Mouse (Mus musculus): ENCODE measurements around the gene Grhpr.
"Not testable (repeated sequence)": the region's sequence is repeated elsewhere in the genome, so short reads cannot be mapped to it uniquely, and the experiment has no call there.

Grhpr gene

DNA sequence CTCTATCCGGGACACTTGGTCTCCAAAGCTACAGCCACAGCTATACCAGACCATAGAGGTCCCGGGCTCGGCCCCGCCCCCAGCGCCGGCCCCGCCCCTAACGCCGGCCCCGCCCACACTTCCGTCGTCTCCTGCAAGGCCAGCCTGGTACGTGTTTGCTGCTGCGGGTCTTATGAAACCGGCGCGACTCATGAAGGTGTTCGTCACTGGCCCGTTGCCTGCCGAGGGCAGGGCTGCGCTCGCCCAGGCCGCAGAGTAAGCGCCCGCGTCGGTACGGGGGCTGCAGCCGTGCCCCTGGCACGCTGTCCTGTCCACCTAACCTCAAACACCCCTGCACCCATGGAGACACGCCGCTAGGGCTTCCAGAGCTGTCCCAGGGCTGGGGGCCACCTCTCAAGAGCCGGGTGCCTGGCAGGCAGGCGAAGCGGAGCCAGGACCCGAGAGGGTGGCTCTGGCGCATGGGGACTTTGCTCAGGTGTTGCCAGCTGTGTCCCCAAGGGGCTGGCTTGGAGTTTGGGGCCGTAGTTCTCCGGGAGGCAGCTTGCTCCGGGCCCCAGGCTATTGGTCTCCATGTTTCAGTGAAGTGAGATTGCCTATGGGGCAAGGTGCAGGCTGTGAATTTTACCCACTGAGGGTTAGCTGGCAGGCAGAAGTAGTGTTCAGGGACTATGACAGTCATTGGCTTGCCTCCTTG is at the start of gene Grhpr:
TSS of gene Grhpr (plus strand) at position 116 of the 694 bp plus-strand sequence.
- DNase-seq (ENCODE audit: low spot score), result peak; percentile 76

- no peak for DNase-seq (ENCODE audit: low spot score)
Measured at GRCm38 (mm10) chr4:44931732-44932131, 49.5 kb upstream of the Grhpr start.

DNA sequence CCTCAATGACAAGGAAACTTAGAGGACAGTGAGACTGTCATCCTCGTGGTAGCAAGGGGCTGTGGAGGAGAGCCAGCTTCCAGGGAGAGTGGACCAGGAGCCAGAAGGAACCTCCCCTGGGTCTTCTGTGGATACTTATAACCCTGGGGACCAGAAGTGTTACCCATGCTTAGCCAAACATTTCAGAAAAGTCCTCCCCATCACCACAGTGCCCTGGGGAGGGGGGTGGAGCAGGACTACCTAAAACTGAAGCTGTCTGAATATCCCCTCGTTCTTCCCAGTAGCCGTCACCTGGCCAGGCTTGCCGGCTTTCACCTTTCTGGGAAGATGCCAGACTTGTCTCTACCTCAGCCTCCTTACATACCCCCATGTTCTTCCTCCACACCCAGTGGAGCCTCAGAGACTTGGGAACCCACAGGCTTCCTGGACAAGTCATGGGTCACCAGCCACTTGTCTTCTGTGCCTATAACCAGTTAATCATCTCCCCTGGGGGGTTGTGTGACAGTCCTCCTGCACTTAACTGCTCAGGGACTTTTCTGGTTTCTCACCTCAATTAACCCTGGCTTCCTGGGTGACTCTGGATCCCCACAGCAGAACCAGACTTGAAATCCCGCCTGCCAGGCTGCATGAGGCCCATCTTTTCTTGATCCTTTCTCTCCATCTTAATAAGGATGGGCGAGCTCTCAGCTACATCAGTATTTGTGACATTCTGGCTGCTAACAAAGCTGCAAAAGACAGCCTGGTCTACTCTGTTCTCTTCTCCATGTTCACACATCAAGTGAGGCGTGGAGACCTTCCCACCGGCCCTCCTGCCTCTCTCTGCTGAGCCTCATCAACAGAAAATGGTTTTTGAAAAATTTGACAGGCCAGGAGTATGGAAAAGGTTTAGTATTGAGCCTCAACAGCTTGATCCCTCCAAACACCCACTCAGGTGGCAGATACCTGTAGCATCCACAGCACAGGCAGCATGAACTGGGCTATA is 42.5 kb upstream of the Grhpr start:
- no peak for DNase-seq (ENCODE audit: low spot score)

DNA sequence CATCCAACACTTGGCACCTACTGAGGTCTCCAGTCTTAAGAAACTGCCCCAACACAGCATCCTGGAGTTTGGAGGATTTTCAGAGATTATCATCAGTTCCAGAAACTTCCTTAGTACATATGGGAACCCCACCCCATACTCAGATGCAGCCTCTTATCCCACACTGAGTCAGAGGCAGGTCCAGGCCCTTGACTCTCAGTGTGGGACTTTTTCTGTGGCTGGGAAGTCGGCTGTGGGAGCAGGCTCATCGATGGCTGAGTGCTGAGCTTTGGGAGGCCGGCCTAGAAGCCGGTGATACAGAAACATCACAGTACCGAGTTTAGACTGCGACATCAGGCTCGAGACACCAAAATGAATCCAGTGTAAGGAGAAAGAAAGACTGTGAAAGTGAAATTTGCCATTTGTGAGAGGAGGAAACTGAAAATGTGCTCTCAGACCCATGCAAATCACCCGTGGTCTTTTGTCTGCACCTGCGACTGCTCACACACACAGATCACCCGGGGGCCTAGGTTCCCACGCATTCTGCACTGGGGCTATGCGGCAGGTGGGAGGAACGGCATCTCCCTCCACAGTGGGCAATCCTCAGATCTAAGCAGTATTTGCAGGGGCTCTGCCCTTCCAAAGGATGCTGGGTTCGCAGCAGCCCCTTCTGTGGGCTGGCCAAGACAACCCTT is 41.5 kb upstream of the Grhpr start:
- no peak for DNase-seq (ENCODE audit: low spot score)

- no peak for DNase-seq (ENCODE audit: low spot score)
Measured at GRCm38 (mm10) chr4:44940286-44940685, 40.9 kb upstream of the Grhpr start.

- no peak for DNase-seq (ENCODE audit: low spot score)
Measured at GRCm38 (mm10) chr4:44942237-44942636, 39.0 kb upstream of the Grhpr start.

DNA sequence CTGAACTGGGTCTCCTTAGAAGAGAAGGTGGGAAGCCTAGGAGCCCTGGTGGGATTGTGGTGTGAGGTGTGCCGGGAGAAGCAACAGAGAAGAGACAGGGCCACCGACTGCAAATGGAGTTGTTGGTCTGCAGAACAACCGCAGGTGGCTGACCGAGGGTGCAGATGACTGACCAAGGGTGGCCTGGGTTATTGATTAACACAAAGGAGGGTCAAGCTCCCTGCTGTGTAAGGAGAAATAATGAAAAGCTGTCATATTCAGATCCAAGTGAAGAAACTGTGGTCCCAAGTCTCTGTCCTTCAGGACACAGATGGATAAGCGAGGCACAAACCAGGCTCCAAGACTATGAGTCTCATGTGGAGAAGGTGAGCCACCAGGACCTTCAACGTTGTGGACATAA is 37.7 kb upstream of the Grhpr start:
- DNase-seq (ENCODE audit: low spot score), result no peak

DNA sequence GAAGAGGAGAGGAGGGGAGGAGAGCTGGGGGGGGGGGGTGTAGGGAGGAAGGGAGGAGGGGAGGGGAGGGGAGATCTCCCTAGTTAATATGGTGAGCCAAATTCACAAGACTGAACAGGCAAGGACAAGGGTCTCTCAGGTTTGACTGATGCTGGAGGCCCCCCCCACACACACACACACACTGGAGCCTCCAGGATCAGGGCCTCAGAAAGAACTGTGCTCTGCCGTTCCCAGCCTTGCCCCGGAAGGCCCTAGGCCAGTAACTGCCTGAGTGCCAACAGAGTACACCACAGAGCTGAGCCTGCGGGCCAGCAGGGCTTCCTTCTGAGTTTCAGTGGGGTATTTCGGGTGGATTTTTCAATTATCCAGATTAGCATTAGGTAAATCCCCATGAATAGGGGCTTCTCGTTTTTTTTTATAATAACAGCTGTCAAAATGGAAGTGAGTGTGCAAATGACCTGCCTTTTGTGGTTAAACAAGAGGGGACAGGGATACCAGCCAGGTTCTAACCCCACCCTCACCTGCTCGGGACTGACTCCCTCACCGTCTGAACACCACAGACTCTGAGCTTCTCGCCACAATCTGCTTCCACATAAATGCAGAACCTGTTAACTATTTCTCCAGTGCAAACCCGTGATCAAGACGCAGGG is 36.6 kb upstream of the Grhpr start:
- no peak for DNase-seq (ENCODE audit: low spot score)

DNA sequence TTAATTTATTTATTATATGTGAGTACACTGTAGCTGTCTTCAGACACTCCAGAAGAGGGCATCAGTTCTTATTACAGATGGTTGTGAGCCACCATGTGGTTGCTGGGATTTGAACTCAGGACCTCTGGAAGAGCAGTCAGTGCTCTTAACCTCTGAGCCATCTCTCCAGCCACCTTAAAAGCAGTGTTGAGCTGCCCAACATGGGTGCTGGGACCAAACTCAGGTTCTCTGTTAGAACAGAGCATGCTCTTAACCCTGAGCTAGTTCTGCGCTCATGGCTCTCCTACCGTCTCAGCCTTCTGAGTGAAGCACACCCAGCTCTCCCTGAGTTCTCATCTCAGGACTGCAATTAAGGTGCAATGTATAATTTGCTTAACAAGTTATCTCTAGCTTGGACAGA is 35.1 kb upstream of the Grhpr start:
- not testable (repeated sequence) for DNase-seq (ENCODE audit: low spot score)

GRCm38 (mm10) chr4:44947464-44947863 is 33.7 kb upstream of the Grhpr start:
- no peak for DNase-seq (ENCODE audit: low spot score)

DNA sequence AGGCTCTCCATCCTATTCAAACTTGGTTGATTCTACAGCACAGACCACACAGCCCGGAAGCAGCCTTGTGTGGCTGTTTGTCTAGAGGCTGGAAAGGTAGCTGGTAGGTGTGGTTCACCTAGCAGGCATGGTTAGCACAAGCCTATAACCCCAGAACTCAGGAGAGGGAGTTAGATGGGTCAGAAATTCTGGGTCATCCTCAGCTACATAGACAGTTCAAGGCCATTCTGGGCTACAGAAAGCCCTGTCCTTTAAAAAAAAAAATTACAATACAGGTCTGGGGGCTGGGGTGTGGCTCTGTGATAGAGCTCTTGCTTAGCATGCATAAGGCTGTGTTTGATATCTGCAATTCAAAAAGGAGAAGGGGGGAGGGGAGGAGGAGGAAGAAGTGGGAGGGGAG is 32.9 kb upstream of the Grhpr start:
- DNase-seq (ENCODE audit: low spot score), result no peak

- DNase-seq (ENCODE audit: low spot score), result no peak
Measured at GRCm38 (mm10) chr4:44953041-44953440, 28.2 kb upstream of the Grhpr start.

DNA sequence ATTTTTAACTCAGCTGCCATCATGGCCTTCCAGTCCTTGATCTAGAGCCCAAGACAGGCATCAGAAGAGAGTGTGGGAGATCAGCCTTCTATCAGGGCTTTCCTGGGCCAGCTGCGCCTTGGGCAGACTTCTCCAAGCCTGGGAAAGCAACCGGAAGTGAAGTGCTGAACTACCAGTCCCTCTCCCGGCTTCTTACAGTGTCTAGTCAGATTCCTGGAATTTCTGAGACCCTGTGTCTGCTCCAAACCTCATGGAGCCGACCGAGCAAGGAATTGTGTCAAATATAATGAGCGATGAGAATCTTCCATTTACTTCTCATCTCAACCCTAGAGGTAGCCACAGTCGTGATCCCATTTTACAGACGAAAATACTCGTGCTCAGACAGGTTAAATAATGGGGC is 22.4 kb upstream of the Grhpr start:
- no peak for DNase-seq (ENCODE audit: low spot score)

DNA sequence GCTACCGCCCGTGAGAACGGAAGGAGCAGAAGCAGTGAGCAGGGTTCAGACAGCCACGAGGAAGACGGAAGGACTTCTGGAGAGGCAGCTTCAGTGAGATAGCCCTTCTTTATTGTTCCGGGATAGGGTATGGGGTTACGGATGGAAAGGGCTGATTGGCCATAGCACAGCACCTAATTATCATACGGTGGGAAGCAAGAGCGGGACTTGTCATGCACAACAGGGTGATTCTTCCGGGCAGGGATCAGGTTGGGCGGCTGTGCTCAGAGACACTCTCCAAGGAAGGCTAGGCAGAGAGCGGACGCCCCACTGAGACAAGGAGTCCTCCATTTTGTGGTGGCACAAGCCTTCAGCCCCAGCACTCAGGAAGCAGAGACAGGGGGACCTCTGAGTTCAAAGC is 22.0 kb upstream of the Grhpr start:
- DNase-seq (ENCODE audit: low spot score), result no peak

DNA sequence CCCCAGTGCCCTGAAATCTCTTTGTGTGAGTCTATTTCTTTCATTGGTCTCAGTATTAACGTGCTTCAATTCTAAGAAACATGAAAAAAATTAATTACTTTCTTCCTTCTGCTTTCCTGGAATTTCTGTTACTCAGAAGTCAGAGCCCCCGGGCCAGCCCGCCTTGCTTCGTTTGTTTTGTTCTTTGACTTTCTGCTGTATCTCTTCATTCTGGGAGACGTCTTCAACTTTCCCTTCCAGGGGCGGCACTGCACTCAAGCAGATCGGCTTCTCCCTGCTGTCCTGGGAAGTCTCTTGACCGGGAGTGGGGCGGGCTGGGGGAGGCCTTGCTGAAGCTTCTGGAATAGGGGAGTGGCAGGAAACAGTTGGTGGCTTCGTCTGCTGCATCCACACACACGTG is 18.0 kb upstream of the Grhpr start:
- DNase-seq (ENCODE audit: low spot score), result no peak

GRCm38 (mm10) chr4:44965175-44965574 is 16.0 kb upstream of the Grhpr start:
- no peak for DNase-seq (ENCODE audit: low spot score)

GRCm38 (mm10) chr4:44965736-44966135 is 15.5 kb upstream of the Grhpr start:
- no peak for DNase-seq (ENCODE audit: low spot score)

- no peak for DNase-seq (ENCODE audit: low spot score)
Measured at GRCm38 (mm10) chr4:44967402-44967801, 13.8 kb upstream of the Grhpr start.

DNA sequence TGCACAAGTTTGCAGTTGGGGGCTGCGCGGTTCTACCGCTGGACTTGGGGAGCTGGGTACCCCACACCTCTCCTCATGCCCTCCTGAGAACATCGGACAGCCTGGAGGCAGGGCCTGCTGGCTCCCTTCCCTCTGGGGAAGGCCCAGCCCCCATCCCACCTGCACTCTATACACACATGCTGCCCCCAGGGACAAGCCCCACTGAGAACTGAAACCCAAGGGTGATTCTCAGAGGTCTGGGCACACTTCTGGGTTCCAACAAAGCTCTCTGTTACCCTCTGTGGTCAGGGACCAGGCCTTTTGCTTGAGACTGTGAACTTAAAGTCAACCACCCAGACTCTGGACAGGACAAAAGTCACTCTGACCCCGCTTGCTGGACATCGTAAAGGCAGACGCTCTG is 11.1 kb upstream of the Grhpr start:
- no peak for DNase-seq (ENCODE audit: low spot score)

DNA sequence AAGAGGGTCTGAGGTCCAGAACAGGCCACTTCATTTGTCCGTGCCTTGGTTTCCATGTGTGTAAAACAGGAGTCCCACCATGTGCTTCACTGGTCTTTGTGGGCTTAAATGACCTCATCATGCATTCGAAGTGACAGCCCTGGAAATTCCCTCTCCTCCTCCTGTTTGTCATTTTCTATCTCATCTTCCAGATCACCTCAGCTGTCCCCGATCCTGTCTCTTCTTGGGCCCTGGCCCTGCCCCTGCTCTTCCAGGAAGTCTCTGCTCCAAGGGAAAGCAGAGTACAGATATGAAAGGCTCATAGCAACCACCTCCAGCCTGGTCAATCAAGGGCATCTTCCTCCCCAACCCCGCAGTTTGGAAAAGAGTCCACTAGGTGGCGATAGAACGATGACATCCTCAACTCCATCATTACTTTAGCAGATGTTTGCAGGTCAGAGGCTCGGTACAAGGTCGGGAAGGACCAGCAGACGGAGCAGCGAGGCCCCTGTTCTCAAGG is 10.5 kb upstream of the Grhpr start:
- DNase-seq (ENCODE audit: low spot score), result peak; percentile 28

DNA sequence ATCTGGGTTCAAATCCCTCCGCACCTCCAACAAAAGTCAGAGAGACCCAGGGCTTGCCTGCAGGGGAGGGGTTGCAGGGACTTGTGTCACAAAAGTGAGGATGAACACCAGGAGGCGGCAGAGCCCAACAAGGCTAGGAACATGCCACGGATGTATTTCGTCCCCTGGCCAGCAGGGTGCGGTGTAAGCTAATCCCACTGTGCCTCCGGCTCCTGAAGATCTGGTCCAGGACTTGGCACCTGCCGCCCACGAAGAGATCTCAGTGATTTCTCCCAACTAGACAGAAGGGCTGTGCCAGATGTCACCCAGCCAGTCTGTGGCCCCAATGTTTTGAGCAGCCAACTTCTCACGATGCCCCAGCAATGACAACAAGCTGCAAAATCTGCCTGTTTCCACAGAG is 7.7 kb upstream of the Grhpr start:
- DNase-seq (ENCODE audit: low spot score), result peak; percentile 90

DNA sequence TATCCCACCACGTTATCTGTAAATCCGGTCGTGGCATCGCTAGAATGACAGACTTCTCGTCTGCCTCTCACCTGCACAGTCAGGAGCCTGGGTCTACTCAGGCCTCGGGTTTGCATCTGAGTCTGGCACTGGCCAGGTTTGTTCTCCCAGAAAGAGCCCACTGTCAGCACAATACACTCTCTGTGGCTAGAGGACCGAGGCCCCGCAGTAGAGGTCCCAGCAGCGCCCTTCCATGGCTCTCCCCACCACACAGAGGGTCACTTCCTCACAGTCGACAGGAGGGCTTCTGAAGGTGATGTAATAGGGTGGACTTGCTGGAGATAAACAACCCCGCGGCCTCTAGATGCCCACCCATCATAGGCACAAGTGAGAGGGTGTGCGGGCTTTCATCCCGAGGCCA is 7.3 kb upstream of the Grhpr start:
- DNase-seq (ENCODE audit: low spot score), result no peak

All from T-cell, adult 2 months (primary cell).